Mouse (Mus musculus) layer of hippocampus, adult 6 months (tissue): ENCODE results near the gene Pknox1. TPM values are rescaled to one million over a fixed set of nuclear protein-coding genes. Genes with fewer than 3 reads are reported as not detected.

ENCODE experiments used
- long read RNA-seq, 2 experiments: library from polyadenylated mRNA; unstranded; transcript quantifications; one replicate each; pipeline ENCODE4 v2.0.0; 2019 to 2020
- microRNA-seq: library from miRNA; unstranded; fragments of <30 nt; microRNA quantifications from one replicate; pipeline ENCODE4 v1.2.0, GENCODE M21; 2020
- polyA plus RNA-seq: library from polyadenylated mRNA; unstranded; fragments of <200 nt; fragmentation: Nextera tagmentation; gene quantifications from 2 replicates; pipeline ENCODE4 v1.2.3, GENCODE M21; 2021

Pknox1 gene
- polyA plus RNA-seq, result 5.5 and 6.5 TPM in 2 replicates
- long read RNA-seq, experiment 1, full-length matches to known transcripts, result 7 of 13 reads
- long read RNA-seq, experiment 1, partial matches to known transcripts, result 3 of 13 reads
- long read RNA-seq, experiment 1, other reads (novel, unspliced or antisense), result 3 of 13 reads
- long read RNA-seq, experiment 2, full-length matches to known transcripts, result 69 of 88 reads
- long read RNA-seq, experiment 2, partial matches to known transcripts, result 7 of 88 reads
- long read RNA-seq, experiment 2, other reads (novel, unspliced or antisense), result 12 of 88 reads

GRCm38 (mm10) chr17:31564015-31564857, at the start of gene Pknox1:
Gene Pknox1, plus strand, starts transcription at chr17:31564734.

GRCm38 (mm10) chr17:31519946-31520838, 44.3 kb upstream of the Pknox1 start, which contains the start of the genes Wdr4 and Ndufv3:
Gene Wdr4, minus strand, starts transcription at chr17:31519980.
Gene Ndufv3, plus strand, starts transcription at chr17:31520115.

DNA sequence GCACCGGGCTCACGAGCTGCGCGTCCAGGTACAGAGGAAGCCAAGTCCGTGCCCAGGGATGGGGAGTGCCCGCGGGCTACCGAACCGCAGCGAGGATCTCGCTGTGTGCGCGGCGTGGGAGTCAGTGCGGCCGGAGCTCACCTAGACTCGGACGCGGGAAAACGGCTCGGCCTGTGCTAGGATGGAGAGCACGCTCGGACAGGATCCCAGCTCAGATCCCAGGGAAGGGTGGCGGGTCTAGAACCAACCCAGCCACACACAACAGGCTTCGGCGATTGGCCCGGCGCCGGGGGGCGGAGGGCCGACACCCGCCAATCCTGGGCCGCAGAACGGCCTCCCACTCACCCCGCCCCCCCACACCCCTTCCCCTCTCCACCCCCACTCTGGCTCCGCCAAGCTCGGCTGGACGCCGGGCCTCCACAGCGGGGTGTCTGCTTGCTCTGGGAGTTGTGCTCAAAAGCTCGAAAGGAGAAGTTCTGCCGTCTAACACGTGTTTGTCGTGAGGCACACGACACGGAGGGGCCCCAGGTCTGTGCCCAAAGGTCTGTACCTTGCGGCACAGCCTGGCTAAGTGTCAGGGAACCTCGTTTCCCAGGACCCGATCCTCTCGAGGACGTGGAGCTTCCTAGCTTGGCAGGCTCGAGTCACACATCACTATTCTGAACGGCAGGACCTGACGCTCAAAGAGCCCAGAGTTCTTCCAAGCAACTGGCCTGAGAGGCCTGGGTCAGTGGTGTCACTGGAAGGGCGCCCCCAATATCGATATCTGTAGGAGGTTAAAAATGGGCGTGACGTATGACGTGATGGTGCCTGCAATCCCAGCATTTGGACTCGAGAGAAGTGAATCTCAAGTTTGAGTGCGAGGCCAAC, 72.6 kb downstream of the Pknox1 start, which contains the start of gene Cbs:
Cbs (minus strand) TSS at position 297 of the 870 bp plus-strand sequence.

Small RNAs within 50 kb of the gene (microRNA-seq; reads per million reads assigned to microRNA genes)
- gene Gm24970, result 0.86 reads per million

Other genes with a start within 250 kb of the Pknox1 start
- 7.4 and 8.1 TPM in 2 replicates for gene Pde9a, start 178.5 kb upstream of the Pknox1 start, polyA plus RNA-seq
- gene Wdr4, start 44.8 kb upstream of the Pknox1 start, polyA plus RNA-seq, result 17.6 and 17.9 TPM in 2 replicates
- 884 and 1,016 TPM in 2 replicates for gene Ndufv3, start 44.6 kb upstream of the Pknox1 start, polyA plus RNA-seq
- 25.9 and 39.9 TPM in 2 replicates for gene Cbs, start 72.5 kb downstream of the Pknox1 start, polyA plus RNA-seq
- gene U2af1, start 94.2 kb downstream of the Pknox1 start, polyA plus RNA-seq, result 26.1 and 37.9 TPM in 2 replicates
- gene Cryaa, start 113.1 kb downstream of the Pknox1 start, polyA plus RNA-seq, result 0.54 TPM in 1 of 2 replicates, not detected in the other